Mouse (Mus musculus): Measurements from ENCODE around the gene Gm5741.
"Not testable (repeated sequence)": the region's sequence is repeated elsewhere in the genome, so short reads cannot be mapped to it uniquely, and the experiment has no call there.

Gm5741 gene

GRCm38 (mm10) chr8:85067982-85068381, at the start of gene Gm5741:
Gene Gm5741, minus strand, starts transcription at chr8:85067982.
- no peak for DNase-seq

DNA sequence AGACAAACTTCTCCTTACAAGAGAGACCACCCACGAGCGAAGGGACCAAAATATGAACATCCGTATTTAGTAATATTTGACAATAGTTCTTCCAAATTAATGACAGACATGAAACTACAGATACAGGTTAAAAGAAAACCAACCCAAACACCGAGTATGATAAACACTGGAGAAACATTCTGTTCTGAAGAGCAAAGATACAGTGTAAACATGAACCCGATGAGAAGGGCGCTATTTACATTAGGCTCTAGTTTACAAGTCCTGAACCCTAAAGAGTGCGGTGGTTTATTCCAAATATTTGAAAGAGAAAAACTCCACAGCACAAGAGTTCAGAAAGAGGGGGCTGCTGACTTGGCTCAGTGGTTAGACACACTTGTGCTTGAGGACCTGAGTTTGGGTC, 49.2 kb upstream of the Gm5741 start:
- no peak for DNase-seq

DNA sequence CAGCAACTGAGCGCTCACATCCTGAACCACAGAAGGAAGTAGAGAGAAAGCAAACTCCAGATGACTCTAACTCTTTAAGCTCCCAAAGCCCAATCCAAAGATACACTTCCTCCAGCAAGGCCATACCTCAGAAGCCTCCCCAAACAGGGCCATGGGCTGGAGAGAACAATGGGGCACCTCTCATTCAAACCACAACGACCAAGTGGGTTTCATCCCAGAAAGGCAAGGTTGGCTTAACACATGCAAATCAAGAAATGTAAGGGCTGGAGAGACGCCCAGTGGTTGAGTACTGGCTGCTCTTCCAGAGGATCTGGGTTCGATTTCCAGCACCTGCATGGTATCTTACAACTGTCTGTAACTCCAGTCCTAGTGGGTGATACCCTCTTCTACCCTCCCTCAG, 47.7 kb upstream of the Gm5741 start:
- no peak for DNase-seq

- DNase-seq, result no peak
Observed at GRCm38 (mm10) chr8:85113241-85113640, 45.5 kb upstream of the Gm5741 start.

DNA sequence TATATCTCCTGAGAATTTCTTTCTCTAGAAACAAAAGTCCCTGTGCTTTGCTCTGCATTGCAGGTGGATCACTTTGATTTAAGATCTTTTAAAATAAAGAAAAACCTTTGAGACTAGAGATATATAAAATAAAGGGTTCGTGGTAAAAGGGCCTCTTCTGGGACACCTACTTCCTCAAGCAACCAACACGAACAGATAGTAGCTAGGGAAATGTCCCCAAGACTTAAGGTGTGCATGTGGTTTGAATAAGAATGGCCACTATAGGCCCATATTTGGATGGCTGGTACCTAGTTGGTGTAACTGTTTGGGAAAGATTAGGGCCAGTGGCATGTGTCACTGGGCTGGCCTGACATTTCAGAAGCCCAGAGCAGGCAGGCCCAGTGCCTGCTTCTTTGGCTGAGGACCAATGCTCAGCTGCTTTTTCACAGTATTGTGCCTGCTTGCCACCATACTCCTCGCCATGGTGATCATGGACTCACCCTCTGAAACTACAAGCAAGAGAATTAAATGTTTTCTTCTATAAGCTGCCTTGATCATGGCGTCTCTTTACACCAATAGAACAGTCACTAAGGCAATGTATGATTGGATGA, 32.4 kb upstream of the Gm5741 start:
- no peak for DNase-seq

GRCm38 (mm10) chr8:85096850-85097249, 29.1 kb upstream of the Gm5741 start:
- no peak for DNase-seq

DNA sequence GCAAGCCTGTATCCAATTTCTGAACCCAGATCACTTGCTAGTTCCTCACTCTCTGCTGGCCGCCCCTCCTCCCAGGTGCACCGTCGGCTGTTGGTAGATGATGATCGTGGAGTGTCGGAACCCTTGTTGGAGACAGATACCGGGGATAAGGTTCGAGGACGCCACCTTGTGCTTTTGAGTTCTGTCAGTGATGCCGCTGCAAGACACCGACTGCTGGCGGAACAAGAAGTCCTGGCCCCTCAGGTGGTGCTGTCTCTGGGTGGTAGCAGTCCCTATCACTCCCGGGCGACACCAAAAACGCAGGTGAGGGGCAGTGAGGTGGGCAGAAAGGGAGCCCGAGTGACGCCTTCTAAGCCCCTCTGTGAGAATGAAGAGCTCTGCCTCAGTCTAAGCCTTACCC, 28.4 kb upstream of the Gm5741 start:
- no peak for DNase-seq

DNA sequence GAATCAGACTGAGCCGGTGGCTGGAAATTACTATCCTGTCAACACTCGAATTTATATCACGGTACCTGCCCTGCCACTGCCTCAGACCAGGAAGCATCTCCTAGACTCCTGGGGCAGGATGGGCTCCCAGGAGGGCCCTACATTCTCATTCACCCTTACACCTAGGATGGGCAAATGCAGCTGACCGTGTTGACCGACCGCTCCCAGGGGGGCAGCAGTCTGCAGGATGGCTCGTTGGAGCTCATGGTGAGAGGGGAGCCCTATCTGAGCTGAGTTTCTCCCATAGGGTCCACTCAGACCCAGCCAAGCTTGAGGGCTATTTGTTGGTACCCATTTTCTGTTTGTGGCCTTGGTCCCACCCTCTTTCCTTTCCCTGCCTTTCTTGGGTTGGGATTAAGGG, 27.8 kb upstream of the Gm5741 start:
- DNase-seq, result no peak

GRCm38 (mm10) chr8:85095051-85095450, 27.3 kb upstream of the Gm5741 start:
- DNase-seq, result no peak

GRCm38 (mm10) chr8:85091526-85092090, 23.8 kb upstream of the Gm5741 start:
- DNase-seq, result no peak

DNA sequence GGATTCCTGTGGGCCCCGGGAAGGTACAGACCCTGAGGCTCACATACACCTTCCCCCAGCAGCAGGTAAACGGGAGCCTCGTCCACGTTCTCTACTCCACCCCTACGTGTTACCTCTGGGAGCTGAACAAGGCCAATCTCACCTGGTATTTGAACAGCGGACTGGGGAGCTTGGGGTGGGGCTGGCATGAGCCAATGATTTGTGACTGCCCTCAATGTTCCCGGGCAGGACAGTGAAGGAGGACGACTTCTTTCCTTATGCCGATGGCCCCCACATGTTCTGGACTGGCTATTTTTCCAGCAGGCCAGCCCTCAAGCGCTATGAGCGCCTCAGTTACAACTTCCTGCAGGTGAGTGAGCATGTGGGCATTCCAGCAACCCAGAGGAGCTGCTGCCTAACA, 23.1 kb upstream of the Gm5741 start:
- DNase-seq, result no peak

DNA sequence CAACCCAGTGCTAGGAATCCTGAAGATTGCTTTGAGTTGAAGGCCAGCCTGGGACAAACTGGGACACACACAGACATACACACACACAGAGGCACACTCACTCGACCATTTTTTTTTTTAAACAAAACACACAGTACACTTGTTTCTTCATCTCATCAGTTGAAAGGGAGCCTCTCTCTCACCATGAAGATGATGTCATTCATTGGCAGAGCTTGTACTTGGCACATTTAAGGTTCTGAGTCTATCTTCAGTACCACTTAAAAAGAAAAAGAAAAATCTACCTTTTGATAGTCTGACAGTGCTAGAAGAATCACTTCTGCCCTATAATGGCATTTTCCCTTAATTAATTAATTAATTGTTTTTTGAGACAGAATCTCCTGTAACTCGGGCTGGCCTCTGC, 21.0 kb upstream of the Gm5741 start:
- DNase-seq, result no peak

GRCm38 (mm10) chr8:85086238-85086637, 18.5 kb upstream of the Gm5741 start:
- DNase-seq, result no peak

DNA sequence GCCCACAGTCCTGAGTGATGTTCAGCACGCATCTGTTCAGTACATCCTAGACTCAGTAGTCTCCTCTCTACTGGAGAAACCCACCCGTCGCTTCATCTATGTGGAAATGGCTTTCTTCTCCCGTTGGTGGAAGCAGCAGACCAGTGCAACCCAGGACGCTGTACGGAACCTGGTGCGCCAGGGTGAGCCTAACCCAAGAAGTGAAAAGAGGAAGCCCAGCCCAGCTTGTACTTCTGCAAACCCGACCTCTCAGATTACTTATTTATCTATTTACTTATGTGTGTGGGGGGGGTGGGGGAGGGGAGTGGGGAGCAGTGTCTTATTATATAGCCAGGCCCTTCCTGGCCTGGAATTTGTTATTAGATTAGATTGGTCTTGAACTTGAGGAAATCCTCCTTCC, 16.9 kb upstream of the Gm5741 start:
- DNase-seq, result no peak

GRCm38 (mm10) chr8:85083108-85083813, 15.5 kb upstream of the Gm5741 start, which contains the start of gene Man2b1:
Gene Man2b1, plus strand, starts transcription at chr8:85083270.
- peak; percentile 87 for DNase-seq

- not testable (repeated sequence) for DNase-seq
Observed at GRCm38 (mm10) chr8:85082169-85082568, 14.4 kb upstream of the Gm5741 start.

DNA sequence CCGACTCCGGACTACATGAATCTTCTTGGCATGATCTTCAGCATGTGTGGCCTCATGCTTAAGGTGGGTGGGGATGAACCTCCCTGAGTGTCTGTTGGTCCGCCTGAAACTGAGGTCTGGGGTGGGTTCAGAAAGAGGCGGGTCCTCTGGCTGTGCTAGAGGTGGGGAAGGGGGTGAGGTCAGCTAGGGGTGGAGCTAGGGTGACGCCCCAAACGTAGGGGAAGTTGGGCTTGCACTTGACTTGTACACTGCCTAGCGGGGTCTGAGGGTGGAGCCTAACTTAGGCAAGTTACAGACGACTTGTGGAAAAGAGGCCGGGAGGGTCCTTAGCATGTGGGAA, 13.4 kb upstream of the Gm5741 start, which contains the start of gene Wdr83:
Wdr83 (minus strand) TSS at position 91 of the 340 bp plus-strand sequence.
- DNase-seq, result peak; percentile 80

GRCm38 (mm10) chr8:85080532-85081215, 12.9 kb upstream of the Gm5741 start, which contains the start of gene Wdr83os:
Gene Wdr83os, plus strand, starts transcription at chr8:85080740.
- DNase-seq, result peak; percentile 51

- DNase-seq, result no peak
Observed at GRCm38 (mm10) chr8:85080214-85080531, 12.4 kb upstream of the Gm5741 start.

DNA sequence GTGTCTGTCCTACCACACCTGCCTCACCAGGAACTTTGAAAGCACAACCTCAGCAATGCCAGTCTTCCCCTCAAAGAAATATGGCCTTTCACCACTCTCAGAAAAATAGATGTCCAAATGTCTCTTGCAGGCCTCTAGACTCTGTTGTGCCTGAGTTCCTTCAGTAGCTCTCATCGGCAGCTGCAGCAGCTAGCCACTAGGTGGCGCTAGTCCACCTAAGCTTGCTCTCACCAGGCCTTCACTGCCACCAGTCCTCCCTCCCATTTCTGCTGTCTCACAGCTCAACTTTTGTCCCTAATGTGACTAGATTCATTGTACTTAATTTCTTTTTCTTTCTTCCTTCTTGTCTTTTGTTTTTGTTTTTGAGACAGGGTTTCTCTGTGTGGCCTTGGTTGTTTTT, 9.2 kb upstream of the Gm5741 start:
- DNase-seq, result peak; percentile 76

DNA sequence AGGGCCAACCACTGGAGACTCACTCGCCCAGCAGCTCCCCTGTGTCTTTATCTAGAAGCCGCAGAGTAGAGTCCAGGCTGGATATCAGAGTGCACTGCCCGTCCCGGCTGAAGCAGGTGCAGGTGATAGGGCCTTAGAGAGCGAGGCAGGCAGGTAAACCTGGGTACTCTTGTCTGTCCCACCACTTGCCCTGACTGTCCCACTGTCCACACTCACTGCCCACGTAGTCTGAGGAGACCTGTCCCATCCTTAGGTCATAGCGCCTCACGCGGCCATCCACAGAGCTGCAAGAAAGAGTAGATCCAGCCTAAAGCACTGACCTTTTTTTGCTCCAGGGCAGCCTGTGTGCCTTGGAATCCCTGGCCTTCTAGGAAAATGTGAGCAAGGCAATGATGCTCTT, 8.2 kb upstream of the Gm5741 start:
- DNase-seq, result no peak

DNA sequence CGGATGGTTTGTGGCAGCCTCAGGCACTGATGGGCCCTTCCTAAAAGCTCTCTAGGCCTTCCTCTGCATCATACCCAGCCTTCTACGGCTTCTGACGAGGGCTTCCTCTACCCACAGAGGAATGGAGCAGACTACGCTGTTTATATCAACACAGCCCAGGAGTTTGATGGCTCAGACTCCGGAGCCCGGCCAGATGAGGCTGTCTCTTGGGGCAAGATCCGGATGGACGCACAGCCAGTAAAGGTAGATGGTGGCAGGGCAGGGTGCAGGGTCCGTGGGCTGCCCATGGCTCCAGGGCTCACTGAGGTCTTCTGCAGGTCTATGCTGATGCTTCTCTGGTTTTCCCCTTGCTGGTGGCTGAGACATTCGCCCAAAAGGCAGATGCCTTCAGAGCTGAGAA, 6.8 kb upstream of the Gm5741 start:
- DNase-seq, result no peak

GRCm38 (mm10) chr8:85074167-85074566, 6.4 kb upstream of the Gm5741 start:
- no peak for DNase-seq

- DNase-seq, result no peak
Observed at GRCm38 (mm10) chr8:85073041-85073612, 5.3 kb upstream of the Gm5741 start.
